8 mouse cellular contexts compared by ENCODE assay signal in genomic region chr17:21008382-21009331, GRCm38 (mm10). TPM values are rescaled to one million over a fixed set of nuclear protein-coding genes. Genes with fewer than 3 reads are reported as not detected.
A peak's percentile ranks its signal among the peaks of the same experiment; 100 is the strongest.
DNase-seq lines count a peak whose midpoint lies in the region; ATAC-seq and TF ChIP-seq lines count a peak whose summit lies in the region.

Gene Zfp160, plus strand, starts transcription at chr17:21008903.

- peak within 1 kb of the TSS; percentile 92 for H3K27ac ChIP-seq in embryonic facial prominence, embryonic 14.5 days (replicated peaks; ENCODE audit: low read depth, low read length)
- H3K27ac ChIP-seq in heart, adult 2 months = peak within 1 kb of the TSS; percentile 78
- peak within 1 kb of the TSS; percentile 93 for H3K27ac ChIP-seq in limb, embryonic 13.5 days
- H3K27ac ChIP-seq in midbrain, embryonic 16.5 days (ENCODE audit: low read length) = peak within 1 kb of the TSS; percentile 82

- TF ChIP-seq CTCF in heart, adult 2 months (IDR thresholded peaks at IDR 0.05) = 0 out of 2 replicates have a peak, but pooled peaks have one; percentile 2

- H3K79me2 ChIP-seq in heart, adult 2 months (replicated peaks; ENCODE audit: control insufficient read depth, insufficient read depth, low read length) = 0 out of 2 replicates have a peak, but pooled peaks cover 1% of the 10 kb centered on the region

- H3K36me3 ChIP-seq in embryonic facial prominence, embryonic 14.5 days (ENCODE audit: control insufficient read depth, insufficient read depth, low read length) = peaks cover 22% of the 10 kb centered on the region
- H3K36me3 ChIP-seq in heart, adult 2 months (ENCODE audit: control insufficient read depth, insufficient read depth, low read length) = peaks cover 17% of the 10 kb centered on the region
- H3K36me3 ChIP-seq in limb, embryonic 13.5 days = peaks cover 20% of the 10 kb centered on the region
- H3K36me3 ChIP-seq in midbrain, embryonic 16.5 days (ENCODE audit: control insufficient read depth, insufficient read depth, low read length) = peaks cover 7% of the 10 kb centered on the region

- TF ChIP-seq POLR2A in heart, adult 2 months (IDR thresholded peaks at IDR 0.05; ENCODE audit: insufficient read depth, low read depth, low read length) = peak; percentile 68

- TF ChIP-seq EP300 in heart, adult 2 months (IDR thresholded peaks at IDR 0.05; ENCODE audit: insufficient read depth, low read depth, low read length) = 0 out of 2 replicates have a peak, but pooled peaks have one; percentile 10

- DNase-seq in 3T3-L1 (ENCODE audit: low read depth, low spot score) = peak; percentile 98
- DNase-seq in adrenal gland, postnatal 4 days (ENCODE audit: low spot score in 2 of 2) = peak; percentile 52 to 77
- DNase-seq in embryonic facial prominence, embryonic 14.5 days (ENCODE audit: low spot score) = peak; percentile 97
- peak; percentile 83 to 90 for DNase-seq in heart, adult 2 months
- peak; percentile 92 for DNase-seq in kidney, adult 8-10 months
- peak; percentile 59 to 83 for DNase-seq in spleen, postnatal 10 days (ENCODE audit: low spot score in 2 of 2)

- H3K4me2 ChIP-seq in embryonic facial prominence, embryonic 14.5 days (ENCODE audit: low read depth, low read length) = peak within 1 kb of the TSS; percentile 82
- H3K4me2 ChIP-seq in limb, embryonic 13.5 days (replicated peaks) = peak within 1 kb of the TSS; percentile 80
- peak within 1 kb of the TSS; percentile 75 for H3K4me2 ChIP-seq in midbrain, embryonic 16.5 days (ENCODE audit: low read length)

- no peaks in the 10 kb centered on the region for H3K27me3 ChIP-seq in embryonic facial prominence, embryonic 14.5 days (replicated peaks; ENCODE audit: control insufficient read depth, insufficient read depth, low read length)
- no peaks in the 10 kb centered on the region for H3K27me3 ChIP-seq in heart, adult 2 months (ENCODE audit: control insufficient read depth, insufficient read depth, low read length)
- H3K27me3 ChIP-seq in limb, embryonic 13.5 days = no peaks in the 10 kb centered on the region
- H3K27me3 ChIP-seq in midbrain, embryonic 16.5 days (ENCODE audit: control insufficient read depth, insufficient read depth, low read depth, low read length) = no peaks in the 10 kb centered on the region

- peak within 1 kb of the TSS; percentile 92 for H3K9ac ChIP-seq in embryonic facial prominence, embryonic 14.5 days (ENCODE audit: low read depth, low read length)
- H3K9ac ChIP-seq in heart, adult 2 months (ENCODE audit: low read depth, low read length) = peak within 1 kb of the TSS; percentile 73
- H3K9ac ChIP-seq in limb, embryonic 13.5 days = peak within 1 kb of the TSS; percentile 89
- H3K9ac ChIP-seq in midbrain, embryonic 16.5 days (ENCODE audit: low read depth, low read length) = peak within 1 kb of the TSS; percentile 73

- peak within 1 kb of the TSS; percentile 76 for H3K4me3 ChIP-seq in embryonic facial prominence, embryonic 14.5 days (ENCODE audit: low read depth, low read length)
- H3K4me3 ChIP-seq in heart, adult 2 months = peak within 1 kb of the TSS; percentile 91
- H3K4me3 ChIP-seq in limb, embryonic 13.5 days = peak within 1 kb of the TSS; percentile 84
- peak within 1 kb of the TSS; percentile 65 for H3K4me3 ChIP-seq in midbrain, embryonic 16.5 days (ENCODE audit: low read depth, low read length)

- ATAC-seq in embryonic facial prominence, embryonic 14.5 days (ENCODE audit: low read depth) = peak; percentile 99
- peak; percentile 98 for ATAC-seq in limb, embryonic 13.5 days (ENCODE audit: low FRiP score, low read depth)
- ATAC-seq in midbrain, embryonic 16.5 days = peak; percentile 98

- intact Hi-C loops in heart, adult 2 months (cut with DNase I) = no loop called here

- no peaks in the 10 kb centered on the region for H3K9me3 ChIP-seq in embryonic facial prominence, embryonic 14.5 days (ENCODE audit: control insufficient read depth, low read length)
- no peaks in the 10 kb centered on the region for H3K9me3 ChIP-seq in limb, embryonic 13.5 days
- no peaks in the 10 kb centered on the region for H3K9me3 ChIP-seq in midbrain, embryonic 16.5 days (replicated peaks; ENCODE audit: control insufficient read depth, low read length, poor library complexity, severe bottlenecking)

- 6% methylated on average over 36 of the region's 36 CpGs for WGBS in embryonic facial prominence, embryonic 14.5 days
- WGBS in heart, adult 2 months = 6% methylated on average over 36 of the region's 36 CpGs
- WGBS in limb, embryonic 13.5 days = 7% methylated on average over 36 of the region's 36 CpGs
- 5% methylated on average over 36 of the region's 36 CpGs for WGBS in midbrain, embryonic 16.5 days

- H3K4me1 ChIP-seq in embryonic facial prominence, embryonic 14.5 days (ENCODE audit: control insufficient read depth, insufficient read depth, low read length) = peaks cover 6% of the 10 kb centered on the region; the same call in 1 of the 2 replicates
- peaks cover 3% of the 10 kb centered on the region for H3K4me1 ChIP-seq in heart, adult 2 months (ENCODE audit: control insufficient read depth, insufficient read depth, low read length)
- H3K4me1 ChIP-seq in limb, embryonic 13.5 days = peaks cover 11% of the 10 kb centered on the region
- H3K4me1 ChIP-seq in midbrain, embryonic 16.5 days (ENCODE audit: control insufficient read depth, insufficient read depth, low read length) = peaks cover 21% of the 10 kb centered on the region

RNA-seq across cellular contexts. Expression of gene Zfp160, which starts in this region (rescaled TPM):
- 10 to 100 TPM; 31.5 to 32.3 TPM for total RNA-seq in adrenal gland, postnatal 4 days (2021)
- 15.2 and 18.5 TPM in 2 replicates for polyA plus RNA-seq in embryonic facial prominence, embryonic 14.5 days (2014; fragmentation: Nextera tagmentation; extraction: Ambion mirVana)
- 1 to 10 TPM; 8.6 TPM for total RNA-seq in heart, adult 2 months (2021)
- polyA plus RNA-seq in heart, adult 2 months (2012; rRNA removed) = 3.4 and 6.4 TPM in 2 replicates
- polyA plus RNA-seq in limb, embryonic 13.5 days (2015; fragmentation: Nextera tagmentation; extraction: Ambion mirVana) = 20.5 and 21.1 TPM in 2 replicates
- polyA plus RNA-seq in midbrain, embryonic 16.5 days (2015; fragmentation: Nextera tagmentation; extraction: Ambion mirVana) = 17.1 and 18.8 TPM in 2 replicates

Comparison
In these comparisons a context has a peak if more than half of its experiments do, and no peak if none do; other contexts are left out.
1. Peak in every context shown above with its lines: DNase-seq, ATAC-seq, H3K4me3 ChIP-seq and H3K27ac ChIP-seq.